Mouse (Mus musculus): ENCODE measurements around the gene Pck1. TPM values are rescaled to one million over a fixed set of nuclear protein-coding genes. Genes with fewer than 3 reads are reported as not detected.

The Pck1 gene
- polyA plus RNA-seq (2012; rRNA removed) = 0.96 and 1.9 TPM in 2 replicates

DNA sequence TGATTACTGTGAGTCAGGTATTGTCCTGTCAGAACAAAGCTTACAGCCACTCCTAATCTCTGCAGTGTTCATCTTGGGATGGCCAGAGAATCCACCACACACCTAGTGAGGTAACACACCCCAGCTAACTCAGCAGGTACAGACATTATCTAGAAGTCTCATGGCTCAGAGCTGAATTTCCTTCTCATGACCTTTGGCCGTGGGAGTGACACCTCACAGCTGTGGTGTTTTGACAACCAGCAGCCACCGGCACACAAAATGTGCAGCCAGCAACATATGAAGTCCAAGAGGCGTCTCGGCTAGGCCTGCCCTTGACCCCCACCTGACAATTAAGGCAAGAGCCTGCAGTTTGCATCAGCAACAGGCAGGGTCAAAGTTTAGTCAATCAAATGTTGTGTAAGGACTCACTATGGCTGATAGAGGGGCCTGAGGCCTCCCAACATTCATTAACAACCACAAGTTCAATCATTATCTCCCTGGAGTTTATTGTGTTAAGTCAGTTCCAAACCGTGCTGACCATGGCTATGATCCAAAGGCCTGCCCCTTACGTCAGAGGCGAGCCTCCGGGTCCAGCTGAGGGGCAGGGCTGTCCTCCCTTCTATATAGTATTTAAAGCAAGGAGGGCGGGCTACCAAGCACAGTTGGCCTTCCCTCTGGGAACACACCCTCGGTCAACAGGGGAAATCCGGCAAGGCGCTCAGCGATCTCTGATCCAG is at the start of gene Pck1:
Pck1 (plus strand) TSS at position 613 of the 716 bp plus-strand sequence.

DNA sequence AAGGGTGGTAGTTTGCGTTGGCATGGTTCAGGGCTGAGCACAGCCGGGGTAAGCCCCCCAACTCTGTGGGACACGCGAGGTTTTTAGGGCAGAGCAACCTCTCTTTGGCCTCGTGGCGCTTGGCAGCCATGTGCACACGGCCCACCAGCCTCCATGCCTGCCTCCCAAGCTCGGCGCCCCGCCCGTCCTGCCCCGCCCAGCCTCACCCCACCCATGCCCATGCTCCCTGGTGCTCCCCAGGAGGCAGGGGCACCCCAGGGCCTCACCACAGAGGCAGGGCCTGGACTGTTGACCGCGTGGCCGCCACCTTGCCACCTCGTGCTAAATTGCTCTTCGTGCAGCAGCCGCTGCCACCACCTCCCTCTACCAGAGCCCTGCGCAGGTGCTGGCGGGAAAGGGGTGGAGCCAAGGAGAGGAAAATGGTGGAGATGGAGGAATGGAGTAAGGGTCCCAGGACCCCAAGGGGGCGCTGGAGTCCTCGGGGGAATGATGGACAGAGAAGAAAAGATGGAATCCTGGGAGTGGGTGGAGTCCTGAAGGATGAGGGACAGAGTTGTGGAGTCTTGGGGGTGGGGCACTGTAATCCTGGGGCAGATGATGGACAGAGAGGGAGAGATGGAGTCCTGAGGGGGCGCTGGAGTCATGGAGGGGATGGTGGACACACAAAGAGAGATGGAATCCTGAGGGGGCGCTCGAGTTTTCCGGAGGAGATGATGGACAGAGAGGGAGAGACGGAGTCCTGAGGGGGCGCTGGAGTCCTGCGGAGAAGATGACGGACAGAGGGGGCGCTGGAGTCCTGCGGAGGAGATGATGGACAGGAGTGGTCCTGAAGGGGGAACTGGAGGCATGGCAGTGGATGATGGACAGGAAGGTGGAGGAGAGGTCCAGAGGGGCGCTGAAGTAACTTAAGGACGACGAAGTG is 33.6 kb upstream of the Pck1 start, which contains the start of gene Ctcfl:
Ctcfl (minus strand) TSS at position 503 of the 922 bp plus-strand sequence.

Other genes with a start within 250 kb of the Pck1 start
- 15.6 and 22.0 TPM in 2 replicates for gene Bmp7, start 212.7 kb upstream of the Pck1 start, polyA plus RNA-seq (2012; rRNA removed)
- gene Spo11, start 175.3 kb upstream of the Pck1 start, polyA plus RNA-seq (2012; rRNA removed) = not detected in 2 replicates
- gene Rae1, start 152.9 kb upstream of the Pck1 start, polyA plus RNA-seq (2012; rRNA removed) = 22.8 and 32.6 TPM in 2 replicates
- gene Rbm38, start 132.6 kb upstream of the Pck1 start, polyA plus RNA-seq (2012; rRNA removed) = 119 and 157 TPM in 2 replicates
- not detected in 2 replicates for gene Ctcfl, start 33.5 kb upstream of the Pck1 start, polyA plus RNA-seq (2012; rRNA removed)
- gene Zbp1, start 65.9 kb downstream of the Pck1 start, polyA plus RNA-seq (2012; rRNA removed) = 0.95 and 1.3 TPM in 2 replicates
- 37.3 and 64.9 TPM in 2 replicates for gene Pmepa1, start 123.5 kb downstream of the Pck1 start, polyA plus RNA-seq (2012; rRNA removed)

Data from stomach, adult 2 months (tissue).